Mouse (Mus musculus): Measurements from ENCODE around the gene Rpap3. TPM values are rescaled to one million over a fixed set of nuclear protein-coding genes. Genes with fewer than 3 reads are reported as not detected.

Rpap3 gene
- 29.7 TPM for polyA plus RNA-seq (2017; shearing (Covaris generic))

DNA sequence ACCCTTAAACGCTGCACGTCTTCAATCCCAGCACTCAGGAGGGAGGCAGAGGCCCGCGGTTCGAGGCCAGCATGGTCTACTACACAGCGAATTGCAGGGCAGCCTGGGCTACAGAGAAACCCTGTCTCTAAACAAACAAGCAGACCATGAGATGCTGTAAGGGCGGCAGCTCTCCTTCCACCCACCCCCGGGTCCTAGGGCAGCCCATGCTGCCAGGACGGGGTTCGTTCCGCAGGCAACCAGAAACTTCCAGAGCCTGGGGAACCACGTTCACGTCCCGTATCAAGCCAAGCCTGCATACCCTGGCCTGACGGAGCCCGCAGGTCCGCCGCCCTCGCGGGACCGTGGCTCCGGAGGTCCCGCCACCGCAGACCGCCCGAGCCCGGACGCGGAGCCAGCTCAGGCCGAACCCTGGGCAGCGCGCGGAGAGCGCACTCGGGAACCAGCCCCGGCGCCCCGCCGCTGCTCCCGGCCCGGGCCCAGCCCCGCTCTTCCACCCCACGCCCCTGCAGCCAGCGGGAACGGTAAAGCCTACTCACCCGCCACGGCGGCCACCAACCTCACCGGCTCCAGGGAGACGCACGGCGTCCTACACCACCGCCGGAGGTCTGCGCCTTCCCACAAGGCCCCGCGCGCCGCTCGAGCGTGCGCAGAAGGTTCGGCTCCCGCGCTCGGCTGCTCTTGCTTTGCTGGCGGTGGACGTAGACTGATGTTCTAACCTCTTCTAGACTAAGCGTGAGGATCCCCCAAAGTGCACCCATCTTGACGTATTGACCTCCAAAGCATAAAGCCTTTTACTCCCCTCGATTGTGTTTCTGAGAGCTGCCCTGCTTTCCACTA, at the start of gene Rpap3:
Gene Rpap3, minus strand, starts transcription at position 615 of the 840 bp plus-strand sequence.

DNA sequence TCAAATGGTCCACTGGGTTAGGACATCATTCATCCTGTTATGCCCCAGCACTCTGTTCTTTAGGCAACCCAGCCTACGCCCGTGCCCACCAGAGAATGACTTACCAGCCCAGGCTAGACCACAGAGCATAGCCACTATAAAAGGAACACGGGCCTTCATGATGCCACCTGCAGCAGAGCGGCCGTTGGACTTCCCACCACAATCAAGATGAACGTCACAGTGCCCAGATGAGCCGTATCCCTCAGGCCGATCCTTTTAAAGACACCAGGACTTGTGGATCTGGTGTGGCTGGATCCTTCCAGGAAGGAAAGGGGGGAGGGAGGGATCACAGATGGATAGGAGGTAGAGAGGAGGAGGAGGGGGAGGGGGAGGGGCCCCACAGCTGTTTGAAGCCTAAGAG, 25.5 kb upstream of the Rpap3 start, which contains the start of gene Endou:
Gene Endou, minus strand, starts transcription at position 229 of the 400 bp plus-strand sequence.

Other genes with a start within 250 kb of the Rpap3 start
- gene Endou, start 25.5 kb upstream of the Rpap3 start, polyA plus RNA-seq (2017; shearing (Covaris generic)) = 0.16 TPM
- 2.2 TPM for gene Rapgef3, start 62.1 kb upstream of the Rpap3 start, polyA plus RNA-seq (2017; shearing (Covaris generic))
- gene Slc48a1, start 72.7 kb upstream of the Rpap3 start, polyA plus RNA-seq (2017; shearing (Covaris generic)) = 41.6 TPM
- 74.9 TPM for gene Hdac7, start 138.7 kb upstream of the Rpap3 start, polyA plus RNA-seq (2017; shearing (Covaris generic))
- gene Vdr, start 204.8 kb upstream of the Rpap3 start, polyA plus RNA-seq (2017; shearing (Covaris generic)) = 1.6 TPM

Data from activated CD4-positive, CD25-positive, alpha-beta regulatory T cell, adult 9 weeks (primary cell).